Mouse (Mus musculus) myocyte (in vitro differentiated cells): ENCODE results near the gene Rrh. TPM values are rescaled to one million over a fixed set of nuclear protein-coding genes. Genes with fewer than 3 reads are reported as not detected.

Experiments
- H3K27me3 ChIP-seq: one replicate; pipeline ENCODE4 v1.6.1; 2011; ENCODE audit not compliant: control insufficient read depth, insufficient read depth, insufficient read length
- H3K36me3 ChIP-seq: one replicate; pipeline ENCODE4 v1.6.1; 2011; ENCODE audit not compliant: control insufficient read depth, insufficient read depth
- H3K4me2 ChIP-seq: one replicate; pipeline ENCODE4 v1.6.1; 2011; ENCODE audit warnings: low read depth, control low read depth
- H3K4me3 ChIP-seq: one replicate; pipeline ENCODE4 v1.5.1; 2011; ENCODE audit warnings: mild to moderate bottlenecking, control low read depth, moderate library complexity
- H3K79me2 ChIP-seq: one replicate; pipeline ENCODE4 v1.6.1; 2011; ENCODE audit not compliant: control insufficient read depth, insufficient read depth
- H3ac ChIP-seq: one replicate; pipeline ENCODE4 v1.6.1; 2011; ENCODE audit not compliant: control insufficient read depth, insufficient read length
- CEBPB ChIP-seq: IDR thresholded peaks from 2 replicates; pipeline ENCODE4 v1.6.1; 2011; ENCODE audit warnings: mild to moderate bottlenecking, moderate library complexity; ENCODE audit not compliant: poor library complexity, insufficient read depth, severe bottlenecking
- E2F4 ChIP-seq: IDR thresholded peaks from one replicate; pipeline ENCODE4 v1.6.1; 2011; ENCODE audit warnings: mild to moderate bottlenecking, control low read depth, moderate library complexity; ENCODE audit not compliant: insufficient read depth
- MAX ChIP-seq: IDR thresholded peaks from one replicate; pipeline ENCODE4 v1.6.1; 2011; ENCODE audit warnings: low read depth, mild to moderate bottlenecking, control low read depth
- MYOD1 ChIP-seq, 3 experiments: IDR thresholded peaks; one replicate each; pipeline ENCODE4 v1.6.1; 2011; ENCODE audit warnings: control low read depth in 2 of 3, low read depth in 2 of 3, mild to moderate bottlenecking in 2 of 3, moderate library complexity in 1 of 3; ENCODE audit not compliant: insufficient read length in 2 of 3, control insufficient read depth in 1 of 3
- MYOG ChIP-seq, 3 experiments: IDR thresholded peaks; one replicate each; pipeline ENCODE4 v1.6.1; 2011; ENCODE audit warnings: control low read depth in 2 of 3, low read depth in 2 of 3, mild to moderate bottlenecking in 2 of 3; ENCODE audit not compliant: insufficient read length in 2 of 3, control insufficient read depth in 1 of 3, insufficient read depth in 1 of 3
- POLR2A ChIP-seq: IDR thresholded peaks from one replicate; pipeline ENCODE4 v1.6.1; 2011; ENCODE audit warnings: low read depth, mild to moderate bottlenecking, control low read depth, moderate library complexity; ENCODE audit not compliant: insufficient read length
- POLR2AphosphoS2 ChIP-seq: IDR thresholded peaks from one replicate; pipeline ENCODE4 v1.6.1; 2011; ENCODE audit warnings: low read depth, control low read depth; ENCODE audit not compliant: insufficient read length
- REST ChIP-seq: IDR thresholded peaks from one replicate; pipeline ENCODE4 v1.6.1; 2011; ENCODE audit warnings: mild to moderate bottlenecking, control low read depth, moderate library complexity; ENCODE audit not compliant: insufficient read depth, insufficient read length
- SRF ChIP-seq: IDR thresholded peaks from one replicate; pipeline ENCODE4 v1.6.1; 2011; ENCODE audit warnings: low read depth; ENCODE audit not compliant: control insufficient read depth, insufficient read length
- TCF12 ChIP-seq: IDR thresholded peaks from one replicate; pipeline ENCODE4 v1.6.1; 2011; ENCODE audit warnings: mild to moderate bottlenecking, control low read depth; ENCODE audit not compliant: poor library complexity, insufficient read depth, severe bottlenecking
- TCF3 ChIP-seq: IDR thresholded peaks from one replicate; pipeline ENCODE4 v1.6.1; 2011; ENCODE audit warnings: low read depth, control low read depth; ENCODE audit not compliant: insufficient read length
- USF1 ChIP-seq: IDR thresholded peaks from one replicate; pipeline ENCODE4 v1.6.1; 2011; ENCODE audit warnings: low read depth, mild to moderate bottlenecking, control low read depth, moderate library complexity
- polyA plus RNA-seq: library from polyadenylated mRNA; unstranded; fragments of >200 nt; fragmentation: generic; extraction: Trizol; gene quantifications from one replicate; pipeline ENCODE4 v1.2.1, GENCODE M21; 2012; ENCODE audit warnings: missing spikeins

Gene Rrh
- polyA plus RNA-seq, 1 experiment, result not detected

DNA sequence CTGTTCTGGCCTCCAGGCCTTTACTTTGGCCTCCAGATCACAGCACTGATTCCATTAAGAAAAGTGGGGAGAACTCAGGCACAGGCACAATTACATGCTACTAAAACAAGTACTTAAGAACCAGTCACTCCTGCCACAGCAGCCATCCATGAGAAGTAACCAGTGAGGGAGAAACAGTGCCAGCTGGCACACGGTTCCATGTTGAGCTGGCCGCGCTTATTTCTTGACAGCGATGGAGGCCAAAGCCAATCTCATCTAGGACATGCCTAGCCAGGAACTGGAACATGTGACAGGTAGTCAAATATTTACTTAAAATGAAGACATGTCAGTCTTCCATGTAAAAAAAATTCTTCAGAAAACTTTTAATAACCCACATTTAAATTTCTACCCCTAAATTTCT, 1.8 kb upstream of the Rrh start:
- peaks cover 5% of the 10 kb centered on the region for H3K36me3 ChIP-seq
- TF ChIP-seq USF1, result no peak
- no peak for TF ChIP-seq MYOG (IDR thresholded peaks at IDR 0.05; ENCODE audit: control insufficient read depth in 1 of 3, insufficient read depth in 1 of 3, insufficient read length in 2 of 3, low read depth in 2 of 3)
- no peak for TF ChIP-seq E2F4
- no peak for TF ChIP-seq TCF12
- TF ChIP-seq MYOD1 (IDR thresholded peaks at IDR 0.05; ENCODE audit: control insufficient read depth in 1 of 3, insufficient read length in 2 of 3, low read depth in 2 of 3), result no peak
- TF ChIP-seq TCF3, result no peak
- TF ChIP-seq POLR2AphosphoS2, result no peak
- no peak for TF ChIP-seq POLR2A
- TF ChIP-seq MAX, result no peak
- no peak for TF ChIP-seq REST
- TF ChIP-seq SRF, result no peak
- TF ChIP-seq CEBPB, result no peak

DNA sequence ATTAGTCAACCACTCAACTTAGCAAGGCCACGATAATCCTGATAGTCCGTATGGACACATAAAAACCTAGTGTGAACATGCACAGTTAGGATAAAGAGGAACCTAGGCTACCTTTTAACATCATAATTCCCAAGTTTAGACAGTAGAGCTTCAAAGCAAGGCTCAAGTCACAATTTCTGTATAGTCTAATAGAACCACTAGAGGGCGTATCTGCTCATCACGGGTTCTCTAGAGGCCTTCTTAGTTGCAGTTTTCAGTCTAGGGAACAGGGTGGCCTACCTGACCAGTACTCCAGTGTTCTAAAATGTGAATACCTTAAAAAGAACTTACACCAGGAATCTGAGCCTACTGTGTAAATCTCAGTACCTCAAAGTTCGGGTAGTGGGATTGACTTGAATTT, 906 bp upstream of the Rrh start:
- Histone ChIP-seq H3K27me3 (no peaks in the 10 kb centered on the region), H3K79me2 (peaks cover 14% of the 10 kb centered on the region), H3K4me2 (no peak overlapping the region), H3ac (no peak overlapping the region), H3K36me3 (peaks cover 5% of the 10 kb centered on the region), H3K4me3 (no peak overlapping the region)
- TF ChIP-seq MAX (no peak), SRF (no peak), POLR2A (no peak), TCF3 (no peak), CEBPB (no peak), MYOG (IDR thresholded peaks at IDR 0.05; ENCODE audit: control insufficient read depth in 1 of 3, insufficient read depth in 1 of 3, insufficient read length in 2 of 3, low read depth in 2 of 3) (no peak), E2F4 (no peak), TCF12 (no peak), POLR2AphosphoS2 (no peak), MYOD1 (IDR thresholded peaks at IDR 0.05; ENCODE audit: control insufficient read depth in 1 of 3, insufficient read length in 2 of 3, low read depth in 2 of 3) (no peak), USF1 (no peak), REST (no peak)

More for the DNA sequence above, 1.8 kb upstream of the Rrh start:
- no peak overlapping the region for H3K4me3 ChIP-seq
- H3K79me2 ChIP-seq, result peaks cover 23% of the 10 kb centered on the region
- no peaks in the 10 kb centered on the region for H3K27me3 ChIP-seq
- H3K4me2 ChIP-seq, result no peak overlapping the region
- no peak overlapping the region for H3ac ChIP-seq

DNA sequence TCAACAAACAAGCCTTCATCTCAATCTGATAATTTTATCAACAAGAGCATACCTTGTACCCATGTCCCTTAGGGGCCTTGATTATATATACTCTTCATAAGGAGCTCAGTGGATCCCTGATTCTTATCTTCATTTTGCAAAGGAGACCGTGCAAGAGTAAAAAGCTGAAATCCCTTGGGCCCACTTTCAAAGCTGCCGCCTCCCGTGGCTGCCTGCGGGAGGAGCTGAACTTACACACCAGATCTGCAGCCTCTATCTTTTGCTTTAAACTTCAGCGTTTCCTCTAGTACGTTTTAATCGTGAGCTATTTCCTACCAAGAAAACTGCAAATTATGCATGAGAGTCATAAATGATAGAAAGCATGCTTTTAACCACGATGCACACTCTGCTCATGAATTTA, 651 bp downstream of the Rrh start:
- Histone ChIP-seq H3ac (no peak overlapping the region), H3K4me2 (no peak overlapping the region), H3K27me3 (no peaks in the 10 kb centered on the region), H3K36me3 (peaks cover 5% of the 10 kb centered on the region), H3K79me2 (peaks cover 3% of the 10 kb centered on the region), H3K4me3 (no peak overlapping the region)
- TF ChIP-seq POLR2A, result no peak
- TF ChIP-seq USF1, result no peak
- TF ChIP-seq CEBPB, result no peak
- TF ChIP-seq MYOG (IDR thresholded peaks at IDR 0.05; ENCODE audit: control insufficient read depth in 1 of 3, insufficient read depth in 1 of 3, insufficient read length in 2 of 3, low read depth in 2 of 3), result no peak
- no peak for TF ChIP-seq TCF3
- no peak for TF ChIP-seq SRF
- no peak for TF ChIP-seq POLR2AphosphoS2
- TF ChIP-seq MAX, result no peak

- H3K36me3 ChIP-seq, result peaks cover 5% of the 10 kb centered on the region
- no peak overlapping the region for H3ac ChIP-seq
- TF ChIP-seq REST (no peak), MYOD1 (IDR thresholded peaks at IDR 0.05; ENCODE audit: control insufficient read depth in 1 of 3, insufficient read length in 2 of 3, low read depth in 2 of 3) (no peak), USF1 (no peak), E2F4 (no peak), TCF3 (no peak), TCF12 (no peak)
- H3K4me2 ChIP-seq, result no peak overlapping the region
- no peaks in the 10 kb centered on the region for H3K27me3 ChIP-seq
- H3K4me3 ChIP-seq, result no peak overlapping the region
- no peaks in the 10 kb centered on the region for H3K79me2 ChIP-seq
These were observed 1.5 kb downstream of the Rrh start for GRCm38 (mm10) chr3:129820847-129821246.

DNA sequence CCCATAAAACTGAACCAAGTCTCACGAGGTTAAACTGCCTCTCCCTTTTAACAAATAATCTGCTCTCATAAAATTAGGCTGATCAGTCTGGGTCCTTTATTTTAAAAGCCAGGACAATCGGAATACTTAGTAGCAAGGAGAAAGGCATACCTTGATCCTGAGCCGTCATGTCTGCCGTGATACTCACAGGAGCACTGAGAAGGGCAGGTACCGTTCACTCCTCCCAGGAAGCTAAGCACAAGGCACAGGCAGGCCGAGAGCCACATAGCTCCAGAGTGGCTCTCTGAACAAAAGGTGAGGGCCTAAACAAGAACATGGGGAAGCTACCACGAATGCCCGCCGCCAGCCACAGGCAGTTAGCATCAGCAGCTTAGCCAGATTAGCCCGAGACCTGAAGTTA, 18.6 kb downstream of the Rrh start, which contains the start of gene Lrit3:
Gene Lrit3 (minus strand): TSS at position 266 of the 400 bp plus-strand sequence.
- Histone ChIP-seq H3K4me2 (no peak within 1 kb of the TSS), H3K4me3 (no peak within 1 kb of the TSS)
- TF ChIP-seq MAX, result no peak
- TF ChIP-seq REST, result no peak
- TF ChIP-seq USF1, result no peak
- no peak for TF ChIP-seq MYOD1 (IDR thresholded peaks at IDR 0.05; ENCODE audit: control insufficient read depth in 1 of 3, insufficient read length in 2 of 3, low read depth in 2 of 3)
- TF ChIP-seq CEBPB, result no peak
- TF ChIP-seq TCF12, result no peak
- TF ChIP-seq E2F4, result no peak
- no peak for TF ChIP-seq POLR2A
- no peak for TF ChIP-seq MYOG (IDR thresholded peaks at IDR 0.05; ENCODE audit: control insufficient read depth in 1 of 3, insufficient read depth in 1 of 3, insufficient read length in 2 of 3, low read depth in 2 of 3)
- TF ChIP-seq SRF, result no peak
- no peak for TF ChIP-seq POLR2AphosphoS2
- no peak for TF ChIP-seq TCF3

More for the DNA sequence above, 18.6 kb downstream of the Rrh start, which contains the start of gene Lrit3:
- Histone ChIP-seq H3ac (no peak within 1 kb of the TSS), H3K79me2 (no peaks in the 10 kb centered on the region), H3K36me3 (no peaks in the 10 kb centered on the region), H3K27me3 (no peaks in the 10 kb centered on the region)
